Mouse (Mus musculus): Measurements from ENCODE around the gene Ugt1a9. TPM values are rescaled to one million over a fixed set of nuclear protein-coding genes. Genes with fewer than 3 reads are reported as not detected.
A peak's percentile ranks its signal among the peaks of the same experiment; 100 is the strongest.
"Not testable (repeated sequence)": the region's sequence is repeated elsewhere in the genome, so short reads cannot be mapped to it uniquely, and the experiment has no call there.

Gene Ugt1a9
- polyA plus RNA-seq (2012; ENCODE audit: insufficient read depth, insufficient read length, missing spikeins), result 5.6 TPM in 1 of 2 replicates, not detected in the other

- Histone ChIP-seq H3K4me1 (ENCODE audit: control insufficient read depth, insufficient read depth, low read length) (peaks cover 3% of the 10 kb centered on the region; the same call in 1 of the 2 replicates), H3K27ac (ENCODE audit: insufficient read depth, low read depth, low read length) (no peak within 1 kb of the TSS), H3K4me3 (ENCODE audit: insufficient read depth, low read length) (no peak within 1 kb of the TSS)
- no peak for TF ChIP-seq POLR2A (IDR thresholded peaks at IDR 0.05; ENCODE audit: borderline replicate concordance, low read depth, low read length)
These were observed at the start of gene Ugt1a9 for GRCm38 (mm10) chr1:88070495-88070894. Gene Ugt1a9, plus strand, starts transcription at chr1:88070800.

- H3K4me1 ChIP-seq (ENCODE audit: control insufficient read depth, insufficient read depth, low read length); H3K4me3 ChIP-seq (ENCODE audit: insufficient read depth, low read length); H3K27ac ChIP-seq (ENCODE audit: insufficient read depth, low read depth, low read length): not testable (repeated sequence)
These were observed 45.4 kb upstream of the Ugt1a9 start for GRCm38 (mm10) chr1:88025244-88025643.

GRCm38 (mm10) chr1:88043044-88043443 lies 27.6 kb upstream of the Ugt1a9 start:
- peaks cover 10% of the 10 kb centered on the region for H3K4me1 ChIP-seq (ENCODE audit: control insufficient read depth, insufficient read depth, low read length)
- H3K27ac ChIP-seq (ENCODE audit: insufficient read depth, low read depth, low read length); H3K4me3 ChIP-seq (ENCODE audit: insufficient read depth, low read length): not testable (repeated sequence)

GRCm38 (mm10) chr1:88044832-88045437 lies 25.7 kb upstream of the Ugt1a9 start:
- not testable (repeated sequence) for H3K4me3 ChIP-seq (ENCODE audit: insufficient read depth, low read length)
- peaks cover 17% of the 10 kb centered on the region for H3K4me1 ChIP-seq (ENCODE audit: control insufficient read depth, insufficient read depth, low read length)

GRCm38 (mm10) chr1:88047408-88047807 lies 23.2 kb upstream of the Ugt1a9 start:
- not testable (repeated sequence) for H3K27ac ChIP-seq (ENCODE audit: insufficient read depth, low read depth, low read length)
- H3K4me1 ChIP-seq (ENCODE audit: control insufficient read depth, insufficient read depth, low read length), result peaks cover 18% of the 10 kb centered on the region

More at GRCm38 (mm10) chr1:88044832-88045437, 25.7 kb upstream of the Ugt1a9 start:
- H3K27ac ChIP-seq (ENCODE audit: insufficient read depth, low read depth, low read length), result not testable (repeated sequence)

GRCm38 (mm10) chr1:88055088-88055487 lies 15.5 kb upstream of the Ugt1a9 start, which contains the start of gene Ugt1a10:
Gene Ugt1a10, plus strand, starts transcription at chr1:88055388.
- Histone ChIP-seq H3K4me3 (ENCODE audit: insufficient read depth, low read length) (no peak within 1 kb of the TSS), H3K27ac (ENCODE audit: insufficient read depth, low read depth, low read length) (no peak within 1 kb of the TSS), H3K4me1 (ENCODE audit: control insufficient read depth, insufficient read depth, low read length) (no peaks in the 10 kb centered on the region)
- TF ChIP-seq CTCF (IDR thresholded peaks at IDR 0.05; ENCODE audit: low read depth, low read length) (no peak), POLR2A (IDR thresholded peaks at IDR 0.05; ENCODE audit: borderline replicate concordance, low read depth, low read length) (no peak)

More at GRCm38 (mm10) chr1:88047408-88047807, 23.2 kb upstream of the Ugt1a9 start:
- H3K4me3 ChIP-seq (ENCODE audit: insufficient read depth, low read length), result not testable (repeated sequence)

GRCm38 (mm10) chr1:88066472-88067102 lies 4.0 kb upstream of the Ugt1a9 start:
- not testable (repeated sequence) for H3K4me1 ChIP-seq (ENCODE audit: control insufficient read depth, insufficient read depth, low read length); H3K27ac ChIP-seq (ENCODE audit: insufficient read depth, low read depth, low read length); H3K4me3 ChIP-seq (ENCODE audit: insufficient read depth, low read length)

- H3K4me1 ChIP-seq (ENCODE audit: control insufficient read depth, insufficient read depth, low read length), result peaks cover 3% of the 10 kb centered on the region; the same call in 1 of the 2 replicates
- no peak overlapping the region for H3K27ac ChIP-seq (ENCODE audit: insufficient read depth, low read depth, low read length)
- no peak overlapping the region for H3K4me3 ChIP-seq (ENCODE audit: insufficient read depth, low read length)
- TF ChIP-seq POLR2A (IDR thresholded peaks at IDR 0.05; ENCODE audit: borderline replicate concordance, low read depth, low read length), result no peak
- TF ChIP-seq CTCF (IDR thresholded peaks at IDR 0.05; ENCODE audit: low read depth, low read length), result no peak
These were observed 302 bp downstream of the Ugt1a9 start for GRCm38 (mm10) chr1:88070902-88071301.

GRCm38 (mm10) chr1:88074471-88074870 lies 3.9 kb downstream of the Ugt1a9 start:
- no peak for TF ChIP-seq CTCF (IDR thresholded peaks at IDR 0.05; ENCODE audit: low read depth, low read length)
- TF ChIP-seq POLR2A (IDR thresholded peaks at IDR 0.05; ENCODE audit: borderline replicate concordance, low read depth, low read length), result no peak
- Histone ChIP-seq H3K4me1 (ENCODE audit: control insufficient read depth, insufficient read depth, low read length) (peaks cover 14% of the 10 kb centered on the region), H3K27ac (ENCODE audit: insufficient read depth, low read depth, low read length) (no peak overlapping the region), H3K4me3 (ENCODE audit: insufficient read depth, low read length) (no peak overlapping the region)

- Histone ChIP-seq H3K27ac (ENCODE audit: insufficient read depth, low read depth, low read length) (no peak overlapping the region), H3K4me1 (ENCODE audit: control insufficient read depth, insufficient read depth, low read length) (peaks cover 28% of the 10 kb centered on the region), H3K4me3 (ENCODE audit: insufficient read depth, low read length) (no peak overlapping the region)
- TF ChIP-seq POLR2A (IDR thresholded peaks at IDR 0.05; ENCODE audit: borderline replicate concordance, low read depth, low read length) (no peak), CTCF (IDR thresholded peaks at IDR 0.05; ENCODE audit: low read depth, low read length) (no peak)
These were observed 6.5 kb downstream of the Ugt1a9 start for GRCm38 (mm10) chr1:88077128-88077527.

- Histone ChIP-seq H3K27ac (ENCODE audit: insufficient read depth, low read depth, low read length) (peak overlapping the region; percentile 92), H3K4me1 (ENCODE audit: control insufficient read depth, insufficient read depth, low read length) (peaks cover 32% of the 10 kb centered on the region)
- TF ChIP-seq POLR2A (IDR thresholded peaks at IDR 0.05; ENCODE audit: borderline replicate concordance, low read depth, low read length) (no peak), CTCF (IDR thresholded peaks at IDR 0.05; ENCODE audit: low read depth, low read length) (no peak)
These were observed 11.1 kb downstream of the Ugt1a9 start for GRCm38 (mm10) chr1:88081670-88082069.

More at GRCm38 (mm10) chr1:88081670-88082069, 11.1 kb downstream of the Ugt1a9 start:
- no peak overlapping the region for H3K4me3 ChIP-seq (ENCODE audit: insufficient read depth, low read length)
